Mouse (Mus musculus) hindbrain, embryonic 10.5 days (tissue): ENCODE measurements around the gene Tnnt1. TPM values are rescaled to one million over a fixed set of nuclear protein-coding genes. Genes with fewer than 3 reads are reported as not detected.

Source experiments
- DNase-seq: peaks from one replicate; pipeline ENCODE4 v3.0.0-alpha.2; 2017; ENCODE audit warnings: low spot score
- H3K27ac ChIP-seq: fragments of 300-500 bp; sonication (generic); 2 replicates; pipeline ENCODE4 v1.5.1; 2016; ENCODE audit warnings: mild to moderate bottlenecking, moderate library complexity
- H3K27me3 ChIP-seq: fragments of 300-500 bp; sonication (generic); 2 replicates; pipeline ENCODE4 v1.6.1; 2016; ENCODE audit warnings: mild to moderate bottlenecking; ENCODE audit not compliant: poor library complexity, insufficient read depth, severe bottlenecking
- H3K36me3 ChIP-seq: fragments of 300-500 bp; sonication (generic); 2 replicates; pipeline ENCODE4 v1.6.1; 2016; ENCODE audit warnings: mild to moderate bottlenecking, moderate library complexity
- H3K4me1 ChIP-seq: fragments of 300-500 bp; sonication (generic); replicated peaks from 2 replicates; pipeline ENCODE4 v1.6.1; 2016; ENCODE audit warnings: mild to moderate bottlenecking
- H3K4me3 ChIP-seq: fragments of 300-500 bp; sonication (generic); 2 replicates; pipeline ENCODE4 v1.5.1; 2016; ENCODE audit warnings: mild to moderate bottlenecking, moderate library complexity
- H3K9me3 ChIP-seq: fragments of 300-500 bp; sonication (generic); 2 replicates; pipeline ENCODE4 v1.6.1; 2016; ENCODE audit warnings: mild to moderate bottlenecking, moderate library complexity
- WGBS: fragments of 180-500 bp; shearing (Covaris S2); methylation state at CpG from one replicate; pipeline ENCODE4 v1.1.7; 2016; 5-methylcytosine and 5-hydroxymethylcytosine counted together
- polyA plus RNA-seq: library from polyadenylated mRNA; unstranded; fragments of >200 nt; fragmentation: Nextera tagmentation; extraction: Ambion mirVana; gene quantifications from 2 replicates; pipeline ENCODE4 v1.2.1, GENCODE M21; 2016

The Tnnt1 gene
- polyA plus RNA-seq: 5.7 and 6.2 TPM in 2 replicates

DNA sequence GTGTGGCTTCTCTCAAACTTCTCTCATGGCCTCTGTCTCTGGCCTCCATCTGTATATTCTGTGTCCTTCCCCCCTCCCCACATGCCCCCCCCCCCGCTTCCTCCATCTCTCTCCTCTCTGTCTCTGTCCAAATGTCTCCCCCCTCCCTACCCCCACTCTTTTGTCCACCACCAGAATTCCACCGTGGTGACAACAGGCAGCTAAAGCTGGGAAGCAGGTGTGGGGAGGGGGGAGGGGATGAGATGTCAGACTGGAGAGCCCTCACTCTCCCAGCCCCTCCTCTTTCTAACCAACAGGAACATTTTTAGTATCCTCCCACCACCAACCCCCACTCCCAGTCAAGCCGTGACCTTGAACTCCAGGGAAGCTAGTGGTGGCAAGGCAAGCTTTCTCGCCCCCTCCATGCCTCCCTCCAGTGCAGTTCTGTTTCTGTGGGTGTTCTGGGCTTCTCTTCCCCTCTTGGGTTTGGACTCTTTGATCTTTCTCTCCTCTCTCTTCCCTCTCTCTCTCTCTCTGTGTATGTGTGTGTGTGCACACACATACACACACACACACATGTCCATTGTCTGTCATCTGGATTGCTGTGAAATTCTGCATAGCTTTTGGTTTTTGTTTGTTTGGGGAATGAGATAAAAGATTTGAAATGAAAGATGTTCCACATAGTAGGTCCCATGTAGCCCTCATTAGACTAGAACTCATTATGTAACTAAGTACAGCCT lies at the start of gene Tnnt1:
Gene Tnnt1, minus strand, starts transcription at position 51 of the 719 bp plus-strand sequence.
- H3K4me1 ChIP-seq: peaks cover 32% of the 10 kb centered on the region
- peak within 1 kb of the TSS; percentile 62 for H3K27ac ChIP-seq
- no peaks in the 10 kb centered on the region for H3K36me3 ChIP-seq
- DNase-seq: peak; percentile 42
- peaks cover 21% of the 10 kb centered on the region for H3K27me3 ChIP-seq
- H3K9me3 ChIP-seq: no peaks in the 10 kb centered on the region
- WGBS: 21% methylated on average over 4 of the region's 4 CpGs
- H3K4me3 ChIP-seq: no peak within 1 kb of the TSS

GRCm38 (mm10) chr7:4562660-4563059 lies 46.5 kb upstream of the Tnnt1 start:
- Histone ChIP-seq H3K36me3 (no peaks in the 10 kb centered on the region), H3K4me1 (no peaks in the 10 kb centered on the region), H3K4me3 (no peak overlapping the region), H3K27me3 (no peaks in the 10 kb centered on the region), H3K9me3 (no peaks in the 10 kb centered on the region), H3K27ac (no peak overlapping the region)
- 86% methylated on average over 3 of the region's 3 CpGs for WGBS
- no peak for DNase-seq

DNA sequence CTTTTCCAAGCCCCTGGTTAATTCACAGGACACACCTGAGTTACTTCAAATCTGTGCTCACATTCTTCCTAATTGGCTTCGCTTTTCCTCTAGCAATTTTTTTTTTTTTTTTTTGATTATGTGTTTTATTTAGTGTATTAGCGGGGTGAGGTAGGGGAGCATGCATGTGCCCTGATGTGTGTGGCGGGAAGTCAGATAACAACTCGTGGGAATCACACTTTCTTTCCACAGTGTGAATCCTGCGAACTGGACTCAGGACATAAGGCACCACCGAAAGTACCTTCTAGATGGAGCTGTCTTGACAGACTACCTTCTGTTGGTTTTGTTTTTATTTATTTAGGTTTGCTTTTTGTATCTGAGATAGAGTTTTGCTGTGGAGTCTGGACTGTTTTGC lies 41.0 kb upstream of the Tnnt1 start:
- WGBS: 71% methylated on average over 6 of the region's 6 CpGs
- Histone ChIP-seq H3K27ac (no peak overlapping the region), H3K9me3 (no peaks in the 10 kb centered on the region), H3K4me1 (peaks cover 14% of the 10 kb centered on the region), H3K4me3 (no peak overlapping the region), H3K27me3 (no peaks in the 10 kb centered on the region), H3K36me3 (no peaks in the 10 kb centered on the region)
- DNase-seq: no peak

DNA sequence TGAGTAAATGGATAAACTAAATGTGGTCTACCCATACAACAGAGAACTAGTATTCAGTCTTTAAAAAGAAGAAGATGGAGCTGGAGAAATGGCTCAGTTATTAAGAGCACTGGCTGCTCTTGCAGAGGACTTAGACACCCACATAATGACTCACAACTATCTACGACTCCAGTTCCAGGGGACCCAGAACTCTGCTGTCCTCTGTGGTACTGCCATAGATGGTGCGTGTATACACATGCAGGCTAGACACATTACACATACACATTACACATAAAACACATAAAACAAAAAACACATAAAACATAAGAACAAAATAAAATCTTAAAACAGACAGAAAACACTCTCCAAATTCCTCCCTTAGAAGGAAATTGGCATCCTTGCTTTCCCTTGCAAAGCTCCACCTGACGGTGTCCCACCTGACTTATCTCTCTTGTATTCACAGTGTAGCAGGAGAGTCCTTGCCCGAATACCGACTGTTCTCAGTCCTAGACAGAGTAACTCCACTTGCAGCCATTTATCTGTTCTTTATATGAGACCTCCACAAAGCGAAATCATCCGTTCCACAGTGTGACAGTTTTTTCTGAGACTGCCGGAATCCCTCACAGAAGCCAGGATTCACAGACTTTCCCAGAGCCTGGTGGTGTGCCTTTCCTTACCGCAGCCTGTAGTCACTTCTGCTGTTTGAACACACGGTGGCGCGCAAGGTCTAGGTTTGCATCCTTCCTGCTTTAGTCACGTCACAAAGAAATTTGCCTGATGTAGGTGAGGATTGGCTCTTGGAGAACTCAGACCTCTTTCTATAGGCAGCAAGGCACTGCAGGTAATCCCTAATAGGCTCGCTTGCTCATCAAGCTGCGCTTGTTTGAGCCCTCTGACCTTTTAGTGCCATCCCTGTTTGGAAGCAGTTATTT lies 40.3 kb upstream of the Tnnt1 start:
- peak; percentile 81 for DNase-seq
- H3K4me1 ChIP-seq: peaks cover 14% of the 10 kb centered on the region
- no peak overlapping the region for H3K4me3 ChIP-seq
- H3K36me3 ChIP-seq: no peaks in the 10 kb centered on the region
- WGBS: 25% methylated on average over 15 of the region's 15 CpGs
- no peaks in the 10 kb centered on the region for H3K27me3 ChIP-seq
- H3K27ac ChIP-seq: no peak overlapping the region
- H3K9me3 ChIP-seq: no peaks in the 10 kb centered on the region

GRCm38 (mm10) chr7:4547221-4547641 lies 31.0 kb upstream of the Tnnt1 start, which contains the start of gene Syt5:
TSS of gene Syt5 (minus strand) at chr7:4547541.
- Histone ChIP-seq H3K4me3 (peak within 1 kb of the TSS; percentile 56), H3K27me3 (peaks cover 18% of the 10 kb centered on the region; the same call in 1 of the 2 replicates), H3K27ac (peak within 1 kb of the TSS; percentile 87), H3K36me3 (no peaks in the 10 kb centered on the region), H3K4me1 (peaks cover 22% of the 10 kb centered on the region), H3K9me3 (no peaks in the 10 kb centered on the region)
- WGBS: 9% methylated on average over 33 of the region's 33 CpGs
- DNase-seq: peak; percentile 50

- 2% methylated on average over 26 of the region's 26 CpGs for WGBS
- no peaks in the 10 kb centered on the region for H3K9me3 ChIP-seq
- peaks cover 18% of the 10 kb centered on the region; the same call in 1 of the 2 replicates for H3K27me3 ChIP-seq
- H3K27ac ChIP-seq: peak overlapping the region; percentile 87
- H3K36me3 ChIP-seq: peaks cover under 1% of the 10 kb centered on the region; the same call in 1 of the 2 replicates
- H3K4me3 ChIP-seq: peak overlapping the region; percentile 56
- peaks cover 22% of the 10 kb centered on the region for H3K4me1 ChIP-seq
- DNase-seq: peak; percentile 92
Measured at GRCm38 (mm10) chr7:4546591-4547131, 30.5 kb upstream of the Tnnt1 start.

GRCm38 (mm10) chr7:4546050-4546449 lies 29.9 kb upstream of the Tnnt1 start:
- peaks cover 5% of the 10 kb centered on the region; the same call in 1 of the 2 replicates for H3K36me3 ChIP-seq
- H3K27me3 ChIP-seq: peaks cover 16% of the 10 kb centered on the region; the same call in 1 of the 2 replicates
- H3K4me1 ChIP-seq: peaks cover 22% of the 10 kb centered on the region
- 72% methylated on average over 15 of the region's 15 CpGs for WGBS
- no peaks in the 10 kb centered on the region for H3K9me3 ChIP-seq
- H3K4me3 ChIP-seq: peak overlapping the region; percentile 56
- no peak for DNase-seq
- H3K27ac ChIP-seq: peak overlapping the region; percentile 87

DNA sequence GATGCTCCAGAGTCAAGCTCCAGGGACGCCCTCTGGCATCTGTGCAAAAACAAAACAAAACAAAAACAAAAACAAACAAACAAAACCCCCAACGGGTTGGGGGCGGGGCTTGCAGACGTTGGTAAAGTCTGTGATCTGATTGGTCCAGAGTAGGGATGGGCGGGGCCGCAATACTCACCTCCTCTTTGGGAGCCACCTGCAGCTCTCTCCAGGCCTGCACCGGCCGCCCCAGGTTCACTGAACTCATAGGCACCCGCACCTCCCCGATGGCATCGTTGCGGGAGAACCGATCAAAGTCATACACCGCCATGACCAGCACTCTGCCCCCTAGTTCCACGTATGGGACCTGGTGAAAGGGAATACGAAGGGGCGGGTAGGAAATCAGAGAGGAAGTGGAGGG lies 25.8 kb upstream of the Tnnt1 start:
- H3K36me3 ChIP-seq: peaks cover 5% of the 10 kb centered on the region; the same call in 1 of the 2 replicates
- peaks cover 16% of the 10 kb centered on the region for H3K4me1 ChIP-seq
- H3K27me3 ChIP-seq: no peaks in the 10 kb centered on the region
- no peaks in the 10 kb centered on the region for H3K9me3 ChIP-seq
- DNase-seq: no peak
- H3K27ac ChIP-seq: no peak overlapping the region
- no peak overlapping the region for H3K4me3 ChIP-seq
- 44% methylated on average over 17 of the region's 17 CpGs for WGBS

DNA sequence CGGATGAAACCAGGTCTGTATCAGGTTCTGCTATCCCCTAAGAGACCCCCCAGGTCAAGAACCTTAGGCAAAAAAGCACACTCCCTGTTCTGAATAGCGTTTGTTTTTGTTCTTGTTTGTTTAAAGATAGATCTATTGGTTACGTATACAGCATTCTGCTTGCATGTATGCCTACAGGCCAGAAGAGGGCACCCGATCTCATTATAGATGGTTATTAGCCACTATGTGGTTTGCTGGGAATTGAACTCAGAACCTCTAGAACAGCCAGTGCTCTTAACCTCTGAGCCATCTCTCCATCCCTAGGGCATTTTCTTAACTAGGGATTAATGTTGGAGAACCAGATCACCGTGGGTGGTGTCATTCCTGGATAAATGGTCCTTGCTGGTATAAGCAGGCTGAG lies 25.2 kb upstream of the Tnnt1 start:
- no peaks in the 10 kb centered on the region for H3K27me3 ChIP-seq
- peaks cover 10% of the 10 kb centered on the region for H3K4me1 ChIP-seq
- no peaks in the 10 kb centered on the region for H3K9me3 ChIP-seq
- WGBS: 66% methylated on average over 5 of the region's 5 CpGs
- H3K4me3 ChIP-seq: no peak overlapping the region
- H3K27ac ChIP-seq: no peak overlapping the region
- no peak for DNase-seq
- H3K36me3 ChIP-seq: peaks cover 5% of the 10 kb centered on the region; the same call in 1 of the 2 replicates

DNA sequence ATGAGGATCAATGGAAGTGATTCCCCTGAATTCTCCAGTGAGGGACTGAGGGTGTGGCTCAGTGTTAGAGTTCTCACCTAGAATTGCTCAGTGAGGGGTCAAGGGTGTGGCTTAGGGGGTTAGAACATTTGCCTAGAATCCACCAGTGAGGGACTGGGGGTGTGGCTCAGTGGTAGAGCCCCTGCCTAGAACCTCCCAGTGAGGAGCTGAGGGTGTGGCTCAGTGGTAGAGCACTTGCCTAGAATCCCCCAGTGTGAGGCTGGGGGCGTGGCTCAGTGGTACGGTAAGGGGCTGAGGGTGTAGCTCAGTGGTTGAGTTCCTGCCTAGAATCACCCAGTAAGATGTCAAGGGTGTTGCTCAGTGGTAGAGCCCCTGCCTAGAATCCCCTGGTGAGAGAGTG lies 22.8 kb upstream of the Tnnt1 start:
- Histone ChIP-seq H3K36me3 (peaks cover 5% of the 10 kb centered on the region; the same call in 1 of the 2 replicates), H3K9me3 (no peaks in the 10 kb centered on the region), H3K27ac (no peak overlapping the region), H3K4me3 (no peak overlapping the region), H3K4me1 (no peaks in the 10 kb centered on the region), H3K27me3 (no peaks in the 10 kb centered on the region)
- DNase-seq: no peak
- 80% methylated on average over 2 of the region's 2 CpGs for WGBS

- peaks cover 5% of the 10 kb centered on the region; the same call in 1 of the 2 replicates for H3K36me3 ChIP-seq
- no peak for DNase-seq
- H3K4me3 ChIP-seq: no peak overlapping the region
- 52% methylated on average over 4 of the region's 4 CpGs for WGBS
- no peaks in the 10 kb centered on the region for H3K27me3 ChIP-seq
- no peaks in the 10 kb centered on the region for H3K9me3 ChIP-seq
- no peak overlapping the region for H3K27ac ChIP-seq
- H3K4me1 ChIP-seq: peaks cover 7% of the 10 kb centered on the region
Measured at GRCm38 (mm10) chr7:4537181-4537580, 21.0 kb upstream of the Tnnt1 start.

- DNase-seq: no peak
- H3K9me3 ChIP-seq: no peaks in the 10 kb centered on the region
- peaks cover 1% of the 10 kb centered on the region; the same call in 1 of the 2 replicates for H3K36me3 ChIP-seq
- 80% methylated on average over 4 of the region's 4 CpGs for WGBS
- H3K27ac ChIP-seq: no peak overlapping the region
- no peaks in the 10 kb centered on the region for H3K27me3 ChIP-seq
- H3K4me1 ChIP-seq: peaks cover 15% of the 10 kb centered on the region
- no peak overlapping the region for H3K4me3 ChIP-seq
Measured at GRCm38 (mm10) chr7:4536369-4536768, 20.2 kb upstream of the Tnnt1 start.
